Mouse (Mus musculus): ENCODE data around the gene Calml3. TPM values are rescaled to one million over a fixed set of nuclear protein-coding genes. Genes with fewer than 3 reads are reported as not detected.

The Calml3 gene
- total RNA-seq, 2 experiments from 2014 or later, result not detected

Other genes with a start within 250 kb of the Calml3 start
- 10 to 100 TPM; 24.7 to 25.0 TPM for gene Fam208b, start 193.2 kb downstream of the Calml3 start, total RNA-seq (2021)
- 10 to 100 TPM; 26.8 to 31.2 TPM for gene Asb13, start 170.3 kb downstream of the Calml3 start, total RNA-seq (2021)
- not detected for gene Calm4, start 33.4 kb upstream of the Calml3 start, total RNA-seq (2021)
- gene Calm5, start 49.9 kb upstream of the Calml3 start, total RNA-seq (2021), result not detected
- gene Net1, start 113.9 kb upstream of the Calml3 start, total RNA-seq (2021), result 10 to 100 TPM; 24.1 to 28.6 TPM
- gene Tubal3, start 114.0 kb upstream of the Calml3 start, total RNA-seq (2021), result not detected
- not detected for gene Ucn3, start 141.0 kb upstream of the Calml3 start, total RNA-seq (2021)
- 1 to 10 TPM; 1.8 to 2.1 TPM for gene Akr1c14, start 244.7 kb upstream of the Calml3 start, total RNA-seq (2021)

All from layer of hippocampus, postnatal 14 days (tissue).